Mouse (Mus musculus) adrenal gland, postnatal 4 days (tissue): ENCODE measurements around the gene Zfp708. TPM values are rescaled to one million over a fixed set of nuclear protein-coding genes. Genes with fewer than 3 reads are reported as not detected.

Source experiments
- total RNA-seq, 2 experiments: library from RNA; stranded (reverse); gene quantifications; 2 replicates each; pipeline ENCODE4 v1.2.3; 2021

Zfp708 gene
- total RNA-seq, 2 experiments from 2014 or later, result 1.6 to 2.1 TPM

Other genes with a start within 250 kb of the Zfp708 start
- gene Gm10767, start 193.1 kb downstream of the Zfp708 start, total RNA-seq, result 1 to 10 TPM; 1.3 to 1.6 TPM
- 1 to 10 TPM; 2.8 to 2.9 TPM for gene Zfp712, start 36.8 kb downstream of the Zfp708 start, total RNA-seq
- gene Gm28557, start 10.6 kb upstream of the Zfp708 start, total RNA-seq, result 1 to 10 TPM; 3.3 to 3.8 TPM
- gene Rslcan18, start 18.3 kb upstream of the Zfp708 start, total RNA-seq, result under 1 TPM; 0.22 to 0.31 TPM
- 1 to 10 TPM; 6.5 to 7.4 TPM for gene Zfp759, start 23.7 kb upstream of the Zfp708 start, total RNA-seq
- gene Rsl1, start 75.2 kb upstream of the Zfp708 start, total RNA-seq, result 1 to 10 TPM; 7.5 to 9.3 TPM
- gene Zfp455, start 96.5 kb upstream of the Zfp708 start, total RNA-seq, result 1 to 10 TPM; 3.1 to 3.6 TPM
- 1 to 10 TPM; 6.2 to 6.9 TPM for gene Zfp458, start 180.5 kb upstream of the Zfp708 start, total RNA-seq
- 1 to 10 TPM; 3.2 to 3.9 TPM for gene Zfp457, start 208.5 kb upstream of the Zfp708 start, total RNA-seq
- gene Zfp595, start 234.6 kb upstream of the Zfp708 start, total RNA-seq, result 1 to 10 TPM; 5.0 to 5.1 TPM